Mouse (Mus musculus) ES-E14 (cell line): ENCODE data around the gene Ube2j1. TPM values are rescaled to one million over a fixed set of nuclear protein-coding genes. Genes with fewer than 3 reads are reported as not detected.

ENCODE experiments used
- DNase-seq: peaks from one replicate; pipeline ENCODE4 v3.0.0-alpha.2; 2013; ENCODE audit warnings: low read depth, low spot score
- H3K27ac ChIP-seq: 2 replicates; pipeline ENCODE4 v1.5.1; 2012; ENCODE audit warnings: low read depth, mild to moderate bottlenecking, low read length, moderate library complexity, mixed read lengths; ENCODE audit not compliant: poor library complexity, insufficient read depth, severe bottlenecking
- H3K36me3 ChIP-seq: 2 replicates; pipeline ENCODE4 v1.6.1; 2012; ENCODE audit warnings: mild to moderate bottlenecking, low read length, moderate library complexity, mixed read lengths; ENCODE audit not compliant: control insufficient read depth, poor library complexity, insufficient read depth, severe bottlenecking
- H3K4me1 ChIP-seq, 2 experiments: fragments of 150-350 bp in 1 of 2; sonication (generic) in 1 of 2; 2 replicates each; pipeline ENCODE4 v1.6.1; 2012; ENCODE audit warnings: low read length in 2 of 2, mild to moderate bottlenecking in 1 of 2, mixed read lengths in 1 of 2; ENCODE audit not compliant: control insufficient read depth in 2 of 2, insufficient read depth in 2 of 2, poor library complexity in 1 of 2
- H3K4me3 ChIP-seq, 2 experiments: fragments of 150-350 bp in 1 of 2; sonication (generic) in 1 of 2; 2 replicates each; pipeline ENCODE4 v1.5.1; 2012; ENCODE audit warnings: low read length in 2 of 2, low read depth in 1 of 2, mild to moderate bottlenecking in 1 of 2, mixed read lengths in 1 of 2; ENCODE audit not compliant: insufficient read depth in 1 of 2, poor library complexity in 1 of 2, severe bottlenecking in 1 of 2
- H3K9ac ChIP-seq: 2 replicates; pipeline ENCODE4 v1.6.1; 2012; ENCODE audit warnings: low read depth, mild to moderate bottlenecking, low read length, mixed read lengths; ENCODE audit not compliant: poor library complexity, insufficient read depth, severe bottlenecking
- H3K9me3 ChIP-seq: fragments of 150-350 bp; sonication (generic); 2 replicates; pipeline ENCODE4 v1.6.1; 2012; ENCODE audit warnings: low read depth, mild to moderate bottlenecking, low read length; ENCODE audit not compliant: control insufficient read depth, insufficient read depth
- CHD2 ChIP-seq: IDR thresholded peaks from 2 replicates; pipeline ENCODE4 v1.6.1; 2014; ENCODE audit warnings: mild to moderate bottlenecking, low read depth, low read length, inconsistent platforms
- HCFC1 ChIP-seq: IDR thresholded peaks from 2 replicates; pipeline ENCODE4 v1.6.1; 2012; ENCODE audit warnings: low read length, inconsistent platforms, borderline replicate concordance; ENCODE audit not compliant: insufficient read depth
- MAFK ChIP-seq: IDR thresholded peaks from 2 replicates; pipeline ENCODE4 v1.6.1; 2014; ENCODE audit warnings: mild to moderate bottlenecking, low read depth, low read length, inconsistent platforms; ENCODE audit not compliant: insufficient read depth
- ZC3H11A ChIP-seq: IDR thresholded peaks from 2 replicates; pipeline ENCODE4 v1.6.1; 2012; ENCODE audit warnings: low read depth, mild to moderate bottlenecking, inconsistent platforms, low read length, borderline replicate concordance
- ZNF384 ChIP-seq: IDR thresholded peaks from 2 replicates; pipeline ENCODE4 v1.6.1; 2012; ENCODE audit warnings: low read depth, low read length, inconsistent platforms
- in situ Hi-C, 2 experiments: fragments of 600-800 bp; cut with MboI; formaldehyde crosslinking; loops; one replicate each; pipeline ENCODE4 v1.15.1; 2025; ENCODE audit warnings: low sequenced_read_pairs in 2 of 2, inconsistent platforms in 1 of 2; ENCODE audit not compliant: unreplicated experiment in 2 of 2
- total RNA-seq: library from RNA; depleted of rRNA; stranded (reverse); fragments of 300-350 nt; gene quantifications from 2 replicates; pipeline ENCODE4 v1.2.3, GENCODE M21; 2012

Ube2j1 gene
- total RNA-seq, 1 experiment = 15.3 TPM

GRCm38 (mm10) chr4:33024420-33024819 is 6.8 kb upstream of the Ube2j1 start:
- H3K36me3 ChIP-seq = no peaks in the 10 kb centered on the region; the same call in 1 of the 2 replicates
- no peaks in the 10 kb centered on the region for H3K9me3 ChIP-seq
- in situ Hi-C loops = no loop called here
- no peak overlapping the region for H3K9ac ChIP-seq
- no peak overlapping the region for H3K4me3 ChIP-seq
- TF ChIP-seq ZC3H11A (no peak), HCFC1 (no peak), CHD2 (no peak), ZNF384 (no peak), MAFK (no peak)
- H3K27ac ChIP-seq = no peak overlapping the region
- DNase-seq = no peak
- H3K4me1 ChIP-seq = no peaks in the 10 kb centered on the region

DNA sequence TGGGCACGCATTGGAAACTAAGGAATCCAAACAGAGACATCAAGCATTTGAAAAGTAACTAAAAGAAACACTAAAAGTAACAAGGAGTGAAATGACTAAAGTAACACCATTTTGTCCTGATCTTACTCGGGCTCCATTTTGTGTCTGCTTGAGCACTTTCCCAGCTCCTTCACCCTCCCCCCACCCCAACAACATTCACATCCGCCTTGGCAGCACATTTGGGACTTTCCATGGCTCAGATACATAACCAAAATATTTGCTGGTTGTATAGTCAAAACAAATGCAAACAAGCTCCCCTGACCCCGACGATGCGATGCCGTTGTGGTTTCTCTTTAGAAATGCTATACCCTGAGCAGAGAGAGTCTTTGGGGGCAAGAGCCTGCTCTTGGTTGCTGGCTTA is 2.1 kb upstream of the Ube2j1 start:
- H3K4me1 ChIP-seq = 0 out of 4 replicates have a peak, but pooled peaks cover 0 to 4% of the 10 kb centered on the region in 2 experiments
- H3K4me3 ChIP-seq = no peak overlapping the region
- no peak for DNase-seq
- in situ Hi-C loops = no loop called here
- TF ChIP-seq ZNF384 = no peak
- no peak for TF ChIP-seq MAFK
- no peak for TF ChIP-seq ZC3H11A
- TF ChIP-seq CHD2 = no peak
- TF ChIP-seq HCFC1 = no peak
- no peaks in the 10 kb centered on the region for H3K9me3 ChIP-seq
- H3K27ac ChIP-seq = no peak overlapping the region
- no peaks in the 10 kb centered on the region for H3K36me3 ChIP-seq
- H3K9ac ChIP-seq = no peak overlapping the region

DNA sequence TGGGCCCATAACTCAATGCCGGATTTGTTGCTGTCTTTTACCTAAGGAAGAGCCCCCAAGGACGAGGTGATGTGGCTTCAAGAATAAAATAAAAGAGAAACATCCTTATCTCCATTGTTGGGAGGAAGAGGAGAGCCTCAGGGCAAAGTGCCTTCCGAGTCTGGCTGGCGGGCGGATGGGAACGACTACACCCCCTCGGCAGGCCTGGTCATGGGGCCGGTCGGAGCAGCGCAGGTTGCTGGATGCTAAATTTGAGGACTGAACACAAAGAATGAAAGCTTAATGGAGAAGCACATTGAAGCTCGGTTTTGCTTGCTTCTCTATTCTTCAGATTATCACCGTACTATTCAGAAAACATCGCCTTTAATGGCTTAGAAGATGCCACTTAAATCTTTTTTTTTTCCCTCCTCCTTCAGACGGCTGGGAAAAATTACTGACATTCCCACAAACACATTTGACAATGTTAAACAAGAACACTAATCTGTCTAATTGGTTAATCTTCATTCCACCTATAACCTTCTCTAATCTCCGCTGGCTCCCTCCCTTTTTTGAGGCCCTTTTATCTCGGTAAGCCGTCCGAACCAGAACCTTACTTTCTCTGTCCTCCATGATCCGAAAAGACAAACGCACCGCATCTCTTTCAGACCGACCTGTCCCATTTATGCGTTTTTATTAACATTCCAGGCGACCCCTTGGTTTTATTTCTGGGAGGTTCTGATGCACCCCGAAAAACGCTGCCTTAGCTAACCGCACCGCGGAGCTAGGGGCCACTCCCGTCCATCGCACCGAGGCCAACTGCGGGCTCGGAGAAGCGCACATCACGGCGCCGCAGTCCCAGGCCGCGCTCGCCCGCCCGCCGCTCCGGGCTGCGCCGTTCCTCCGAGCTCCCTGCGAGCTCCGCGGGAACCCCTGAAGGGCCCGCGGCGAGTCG is 687 bp upstream of the Ube2j1 start:
- TF ChIP-seq ZNF384 (no peak), ZC3H11A (no peak), CHD2 (no peak), MAFK (no peak), HCFC1 (no peak)
- Histone ChIP-seq H3K36me3 (no peaks in the 10 kb centered on the region), H3K9me3 (no peaks in the 10 kb centered on the region), H3K4me1 (0 out of 4 replicates have a peak, but pooled peaks cover 0 to 4% of the 10 kb centered on the region in 2 experiments), H3K4me3 (peak overlapping the region; percentile 83 to 88), H3K27ac (no peak overlapping the region), H3K9ac (peak overlapping the region; percentile 84)
- in situ Hi-C loops = no loop called here
- DNase-seq = peak; percentile 20

- H3K36me3 ChIP-seq = no peaks in the 10 kb centered on the region
- H3K9me3 ChIP-seq = no peaks in the 10 kb centered on the region
- H3K27ac ChIP-seq = no peak overlapping the region
- no peak for TF ChIP-seq ZC3H11A
- TF ChIP-seq HCFC1 = no peak
- no peak for DNase-seq
- H3K4me3 ChIP-seq = peak overlapping the region; percentile 83 to 88
- in situ Hi-C loops = no loop called here
- peak overlapping the region; percentile 84; the same call in 1 of the 2 replicates for H3K9ac ChIP-seq
- H3K4me1 ChIP-seq = 0 out of 4 replicates have a peak, but pooled peaks cover 0 to 4% of the 10 kb centered on the region in 2 experiments
These were observed 829 bp downstream of the Ube2j1 start for GRCm38 (mm10) chr4:33032045-33032444.
